Mouse (Mus musculus) ovary, postnatal 36 days (tissue): ENCODE results near the gene Nmnat1.
A peak's percentile ranks its signal among the peaks of the same experiment; 100 is the strongest.
"Not testable (repeated sequence)": the region's sequence is repeated elsewhere in the genome, so short reads cannot be mapped to it uniquely, and the experiment has no call there.

Experiments
- DNase-seq: peaks from one replicate; pipeline ENCODE4 v3.0.0; 2022; ENCODE audit warnings: low spot score, mixed read lengths

Nmnat1 gene

GRCm38 (mm10) chr4:149444964-149445701, 39.9 kb downstream of the Nmnat1 start:
- peak; percentile 90 for DNase-seq

DNA sequence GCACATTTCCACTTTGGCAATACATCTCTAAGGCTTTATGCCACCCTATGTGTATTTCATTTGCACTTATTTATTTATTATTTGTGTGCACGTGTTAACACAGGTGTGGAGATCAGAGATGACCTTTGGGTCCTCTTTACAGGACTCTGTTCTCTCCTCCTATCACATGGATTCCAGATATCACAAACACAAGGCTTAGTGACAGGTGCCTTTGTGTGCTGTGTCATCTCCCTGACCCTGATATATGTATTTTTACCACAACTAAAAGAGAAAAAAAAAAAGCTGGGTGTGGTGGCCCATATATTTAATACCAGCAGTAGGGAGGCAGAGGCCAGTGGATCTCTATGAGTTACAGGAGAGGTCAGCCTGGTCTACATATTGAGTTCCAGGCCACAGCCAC, 40.5 kb downstream of the Nmnat1 start:
- no peak for DNase-seq

GRCm38 (mm10) chr4:149442436-149442835, 42.6 kb downstream of the Nmnat1 start:
- no peak for DNase-seq

DNA sequence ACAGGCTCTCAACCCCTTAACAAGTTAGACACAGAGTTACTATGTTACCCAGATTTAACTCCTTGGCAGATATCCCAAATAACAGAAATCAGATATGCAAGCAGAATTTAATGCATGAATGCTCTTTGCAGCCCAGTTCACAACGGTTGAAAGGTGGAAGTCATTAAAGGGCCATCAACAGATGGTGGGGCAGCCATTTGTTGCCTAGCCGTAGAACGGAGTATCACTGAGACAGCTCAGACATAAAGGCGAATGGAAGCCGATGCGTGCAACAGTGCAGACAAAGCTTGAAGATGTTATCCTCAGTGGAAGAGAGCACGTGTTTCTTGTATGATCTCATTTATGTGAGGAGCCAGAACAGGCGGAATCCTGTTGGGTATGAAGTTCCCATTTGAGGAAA, 44.4 kb downstream of the Nmnat1 start:
- no peak for DNase-seq

DNA sequence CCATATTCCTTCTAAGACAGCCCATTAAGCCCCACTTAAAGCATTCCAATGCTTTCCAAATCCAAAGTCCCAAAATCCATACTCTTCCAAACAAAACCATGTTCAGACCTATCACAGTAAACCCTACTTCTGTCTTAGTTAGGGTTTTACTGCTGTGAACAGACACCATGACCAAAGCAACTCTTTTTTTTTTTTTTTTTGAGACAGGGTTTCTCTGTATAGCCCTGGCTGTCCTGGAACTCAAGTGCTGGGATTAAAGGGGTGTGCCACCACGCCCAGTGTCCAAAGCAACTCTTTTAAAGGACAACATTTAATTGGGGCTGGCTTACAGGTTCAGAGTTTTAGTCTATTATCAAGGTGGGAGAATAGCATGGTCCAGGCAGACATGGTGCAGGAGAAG, 53.1 kb downstream of the Nmnat1 start:
- DNase-seq: not testable (repeated sequence)

GRCm38 (mm10) chr4:149429592-149429991, 55.4 kb downstream of the Nmnat1 start:
- no peak for DNase-seq

GRCm38 (mm10) chr4:149426325-149427199, 58.4 kb downstream of the Nmnat1 start, which contains the start of gene Ube4b:
Gene Ube4b, minus strand, starts transcription at chr4:149426749.
- DNase-seq: peak; percentile 97

- no peak for DNase-seq
Measured at GRCm38 (mm10) chr4:149425801-149426292, 59.2 kb downstream of the Nmnat1 start.

DNA sequence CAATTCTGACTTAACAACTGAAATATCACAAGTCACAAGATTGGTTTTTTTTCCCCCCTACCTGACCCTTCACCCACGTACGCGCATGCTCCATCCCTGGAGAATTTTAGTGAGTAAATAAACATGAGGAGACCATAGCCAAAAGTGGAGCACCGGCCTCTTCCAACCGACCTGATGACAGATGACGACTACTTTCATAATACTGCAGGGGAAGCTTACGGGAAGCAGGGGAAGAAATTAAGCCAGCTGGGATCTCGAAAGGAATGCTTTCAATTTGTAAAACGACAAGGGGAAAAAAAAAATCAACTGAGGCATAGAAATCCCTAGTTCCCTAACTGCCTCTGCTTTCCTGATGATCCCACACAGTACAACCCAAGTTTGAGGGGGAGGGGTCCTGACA, 60.2 kb downstream of the Nmnat1 start:
- DNase-seq: no peak

DNA sequence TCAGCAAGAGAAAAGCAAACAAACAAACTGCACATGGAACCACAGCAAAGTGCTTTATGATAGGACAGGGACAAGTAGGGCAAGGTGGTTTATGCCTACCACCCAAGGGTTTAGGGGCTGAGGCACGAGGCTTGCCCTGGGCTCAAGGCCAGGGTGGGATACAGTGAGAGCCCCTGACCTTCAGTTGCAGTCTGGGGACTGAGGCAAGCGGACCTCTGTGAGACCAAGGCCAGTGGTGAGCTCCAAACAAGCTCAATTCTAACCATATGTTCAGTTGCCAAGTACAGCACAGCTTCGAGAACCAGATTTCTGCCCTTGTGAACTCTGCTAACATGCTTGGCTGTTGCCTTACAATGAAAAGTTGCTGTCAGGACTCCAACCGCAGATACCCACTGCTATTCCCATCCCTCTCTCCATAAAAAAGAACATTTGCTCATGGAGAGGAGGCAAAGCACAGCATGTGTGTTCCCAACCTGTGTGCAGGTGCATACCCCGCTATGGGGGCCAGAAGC, 67.1 kb downstream of the Nmnat1 start:
- no peak for DNase-seq
